Mouse (Mus musculus) thymus, adult 2 months (tissue): ENCODE data around the gene Adamts4. TPM values are rescaled to one million over a fixed set of nuclear protein-coding genes. Genes with fewer than 3 reads are reported as not detected.

Experiments
- DNase-seq: peaks from one replicate; pipeline ENCODE4 v3.0.0; 2021
- H3K27ac ChIP-seq: fragments of 200-500 bp; 2 replicates; pipeline ENCODE4 v1.5.1; 2012; ENCODE audit warnings: low read length, control low read depth; ENCODE audit not compliant: control insufficient read depth, insufficient read depth
- H3K27me3 ChIP-seq: fragments of 200-500 bp; 2 replicates; pipeline ENCODE4 v1.6.1; 2012; ENCODE audit warnings: mild to moderate bottlenecking, low read length, moderate library complexity, mixed read lengths; ENCODE audit not compliant: control insufficient read depth, insufficient read depth
- H3K36me3 ChIP-seq: fragments of 200-500 bp; 2 replicates; pipeline ENCODE4 v1.6.1; 2012; ENCODE audit warnings: mild to moderate bottlenecking, low read length, moderate library complexity; ENCODE audit not compliant: control insufficient read depth, insufficient read depth
- H3K4me1 ChIP-seq: fragments of 200-500 bp; replicated peaks from 2 replicates; pipeline ENCODE4 v1.6.1; 2012; ENCODE audit warnings: low read length; ENCODE audit not compliant: control insufficient read depth, insufficient read depth
- H3K4me3 ChIP-seq: fragments of 200-500 bp; 2 replicates; pipeline ENCODE4 v1.5.1; 2012; ENCODE audit warnings: mild to moderate bottlenecking, low read length, control low read depth, moderate library complexity; ENCODE audit not compliant: control insufficient read depth, insufficient read depth
- CTCF ChIP-seq: fragments of 200-500 bp; IDR thresholded peaks from 2 replicates; pipeline ENCODE4 v1.5.1; 2012; ENCODE audit warnings: mild to moderate bottlenecking, control low read depth, low read length, moderate library complexity, borderline replicate concordance; ENCODE audit not compliant: control insufficient read depth, poor library complexity, insufficient read depth; ENCODE audit errors: extremely low read depth
- POLR2A ChIP-seq: fragments of 200-500 bp; IDR thresholded peaks from 2 replicates; pipeline ENCODE4 v1.6.1; 2012; ENCODE audit warnings: mild to moderate bottlenecking, low read length, control low read depth, moderate library complexity; ENCODE audit not compliant: control insufficient read depth, poor library complexity, insufficient read depth; ENCODE audit errors: extremely low read depth
- WGBS: fragments of 180-500 bp; shearing (Covaris S2); methylation state at CpG from one replicate; pipeline ENCODE4 v1.1.7; 2018; 5-methylcytosine and 5-hydroxymethylcytosine counted together
- polyA plus RNA-seq: library from polyadenylated mRNA; depleted of rRNA; stranded (reverse); fragments of >200 nt; gene quantifications from 2 replicates; pipeline ENCODE4 v1.2.3, GENCODE M21; 2012

Adamts4 gene
- polyA plus RNA-seq, 1 experiment: 0.90 TPM

DNA sequence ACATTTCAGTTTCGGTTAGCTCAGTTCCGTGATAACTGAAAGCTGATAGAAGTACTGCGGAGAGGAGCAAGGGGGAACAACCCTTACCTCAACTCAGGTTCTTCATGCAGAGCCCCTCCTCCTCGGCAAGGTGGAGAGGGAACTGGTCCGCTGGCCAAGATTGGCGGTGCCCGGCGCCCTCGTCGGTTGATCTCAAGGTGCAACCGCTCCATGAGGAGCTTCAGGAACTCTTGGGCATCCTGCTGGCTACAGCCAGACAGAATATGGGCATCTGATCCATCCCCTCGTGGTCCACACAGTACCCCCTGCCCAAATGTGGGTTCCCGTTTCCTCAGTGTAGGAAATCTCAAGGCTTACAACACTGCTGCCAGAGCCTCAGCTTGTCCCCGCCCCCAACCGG is 34.3 kb downstream of the Adamts4 start:
- Histone ChIP-seq H3K4me3 (no peak overlapping the region), H3K27ac (no peak overlapping the region), H3K4me1 (peaks cover 21% of the 10 kb centered on the region), H3K36me3 (peaks cover 8% of the 10 kb centered on the region), H3K27me3 (no peaks in the 10 kb centered on the region)
- DNase-seq: no peak
- TF ChIP-seq POLR2A: no peak
- TF ChIP-seq CTCF: no peak
- WGBS: 90% methylated on average over 15 of the region's 15 CpGs

DNA sequence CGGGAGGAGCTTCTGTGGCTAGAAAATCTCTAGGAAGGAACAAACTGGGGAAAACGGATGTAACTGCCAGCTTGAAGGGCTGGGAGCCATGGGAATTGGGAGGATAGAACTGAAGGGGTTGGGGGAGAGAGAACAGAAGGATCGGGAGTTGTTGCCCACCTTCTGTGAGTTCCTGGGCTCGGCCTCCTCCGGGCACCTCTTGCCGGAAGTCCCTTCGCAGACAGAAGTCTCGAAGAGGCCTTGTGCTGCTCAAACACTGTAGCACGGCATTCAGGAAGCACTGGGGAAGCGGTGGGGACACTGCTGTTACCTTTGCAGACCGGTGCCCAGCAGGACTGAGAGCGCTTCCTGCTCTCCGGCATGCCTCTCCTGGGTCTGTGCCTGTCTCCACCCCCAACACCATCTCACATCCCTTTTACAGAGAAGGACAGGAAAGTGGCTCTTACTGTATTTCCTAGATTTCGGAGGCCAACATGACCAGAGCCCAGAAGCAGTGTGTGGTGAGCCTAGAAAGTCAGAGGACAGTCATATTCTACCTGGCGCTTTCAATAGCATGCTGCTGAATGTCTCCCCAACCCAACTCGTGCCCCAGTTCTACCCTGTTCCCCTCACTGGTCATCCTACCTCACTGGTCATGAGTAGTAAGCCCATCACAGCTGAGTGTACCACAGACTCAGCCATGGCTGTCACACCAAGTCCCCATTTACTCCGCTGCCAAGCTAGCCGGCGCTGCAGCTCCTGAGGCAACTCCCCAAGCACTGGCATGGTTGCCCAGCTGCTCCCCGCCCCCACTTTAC is 35.1 kb downstream of the Adamts4 start:
- no peak for DNase-seq
- Histone ChIP-seq H3K4me1 (peaks cover 14% of the 10 kb centered on the region), H3K36me3 (peaks cover 8% of the 10 kb centered on the region), H3K27ac (no peak overlapping the region), H3K4me3 (no peak overlapping the region), H3K27me3 (no peaks in the 10 kb centered on the region)
- WGBS: 84% methylated on average over 20 of the region's 20 CpGs
- TF ChIP-seq CTCF (no peak), POLR2A (no peak)

DNA sequence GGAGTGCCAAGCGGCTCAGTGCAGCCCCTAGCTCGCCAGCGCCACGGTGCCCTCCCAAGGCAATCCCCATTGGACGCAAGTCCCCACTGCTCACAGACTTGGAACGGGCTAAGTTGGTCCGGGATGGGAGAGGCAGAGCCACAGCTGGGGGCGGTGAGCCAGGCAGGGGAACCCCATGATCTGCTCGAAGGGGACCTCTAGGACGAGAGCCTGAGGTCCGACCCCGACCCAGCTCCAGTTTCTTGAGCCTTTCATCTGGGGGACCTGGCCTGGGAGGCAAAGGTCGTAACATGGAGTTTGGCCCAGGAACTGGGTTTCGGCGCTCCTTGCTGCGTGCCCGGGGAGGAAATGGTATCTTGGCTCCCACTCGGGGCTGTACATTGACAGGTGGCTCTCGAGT is 36.3 kb downstream of the Adamts4 start:
- Histone ChIP-seq H3K27ac (no peak overlapping the region), H3K4me1 (peaks cover 12% of the 10 kb centered on the region), H3K27me3 (no peaks in the 10 kb centered on the region), H3K4me3 (no peak overlapping the region), H3K36me3 (peaks cover 8% of the 10 kb centered on the region)
- TF ChIP-seq POLR2A: no peak
- no peak for DNase-seq
- 96% methylated on average over 19 of the region's 19 CpGs for WGBS

DNA sequence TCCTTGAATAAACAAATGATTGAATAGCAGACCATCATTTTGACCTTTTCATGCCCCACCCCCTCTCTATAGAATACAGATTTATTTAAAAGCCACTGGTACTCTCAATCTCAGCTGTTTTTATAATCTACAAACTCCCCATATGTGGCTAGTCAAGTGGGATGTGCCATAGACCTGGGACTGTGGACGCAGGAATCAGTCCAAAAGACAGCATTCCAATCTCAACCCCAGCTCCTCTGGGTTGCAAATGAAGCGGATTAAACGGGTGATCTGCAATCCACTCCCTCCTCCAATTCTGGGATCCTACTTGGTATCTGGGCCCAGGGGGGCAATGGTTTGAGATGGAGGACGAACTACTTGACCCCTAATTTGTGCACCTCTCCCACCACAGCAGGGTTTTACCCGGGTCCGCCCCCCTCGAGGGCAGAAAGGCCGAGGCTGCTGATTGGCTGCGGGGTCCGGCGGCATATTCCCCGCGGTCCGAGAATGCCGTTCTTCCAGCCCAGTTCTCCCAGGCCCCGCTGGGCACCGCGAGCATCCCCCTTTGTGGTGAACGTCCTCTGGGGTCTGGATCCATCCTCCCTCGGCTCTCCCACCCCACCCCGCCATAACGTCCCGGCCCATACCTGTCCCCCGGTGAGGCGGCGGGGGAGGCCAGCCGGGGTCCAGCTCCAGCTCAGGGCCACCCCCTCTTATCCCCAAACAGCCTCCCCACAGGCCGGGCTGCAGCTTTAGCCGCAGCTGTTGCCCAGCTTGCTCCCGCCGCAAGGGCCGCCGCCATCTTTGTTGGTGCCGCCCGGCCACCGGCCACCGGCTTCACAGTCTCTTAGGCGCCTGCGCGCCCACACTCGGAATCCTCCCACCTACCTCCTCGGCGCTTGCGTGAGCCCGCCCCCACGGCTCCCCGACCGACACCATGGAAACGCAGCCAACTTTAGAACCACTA is 37.2 kb downstream of the Adamts4 start, which contains the start of gene Usp21:
Gene Usp21, minus strand, starts transcription at position 856 of the 946 bp plus-strand sequence.
- Histone ChIP-seq H3K36me3 (peaks cover 8% of the 10 kb centered on the region), H3K27ac (no peak within 1 kb of the TSS), H3K27me3 (no peaks in the 10 kb centered on the region), H3K4me1 (peaks cover 8% of the 10 kb centered on the region), H3K4me3 (peak within 1 kb of the TSS; percentile 94)
- 2% methylated on average over 49 of the region's 49 CpGs for WGBS
- TF ChIP-seq POLR2A (peak; percentile 76), CTCF (0 out of 2 replicates have a peak, but pooled peaks have one; percentile 24)
- DNase-seq: peak; percentile 92

DNA sequence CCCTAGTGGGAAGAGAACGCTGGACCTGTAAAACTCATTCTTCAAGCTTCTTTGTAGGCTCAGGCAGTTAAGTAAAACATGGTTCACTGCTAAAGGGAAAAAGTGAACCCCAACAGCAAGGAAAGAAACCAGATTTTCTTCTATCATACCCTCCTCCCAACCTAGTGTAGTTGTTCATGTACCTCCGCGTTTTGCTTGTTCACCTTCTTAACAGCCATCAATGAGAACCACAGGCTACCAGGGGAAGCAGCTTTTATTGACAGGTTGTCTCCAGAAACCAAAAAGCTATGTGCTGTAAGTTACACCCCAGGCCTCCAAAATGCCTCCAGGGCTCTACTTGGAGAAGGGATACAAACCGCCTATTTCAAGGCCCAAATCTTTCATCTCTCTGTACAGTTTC is 38.1 kb downstream of the Adamts4 start:
- Histone ChIP-seq H3K36me3 (peaks cover 8% of the 10 kb centered on the region), H3K27ac (no peak overlapping the region), H3K4me3 (no peak overlapping the region), H3K4me1 (peaks cover 8% of the 10 kb centered on the region), H3K27me3 (no peaks in the 10 kb centered on the region)
- WGBS: 73% methylated on average over 4 of the region's 4 CpGs
- no peak for TF ChIP-seq POLR2A
- TF ChIP-seq CTCF: no peak
- no peak for DNase-seq

GRCm38 (mm10) chr1:171293351-171293750 is 43.1 kb downstream of the Adamts4 start:
- H3K27me3 ChIP-seq: no peaks in the 10 kb centered on the region
- H3K27ac ChIP-seq: no peak overlapping the region
- no peak for TF ChIP-seq CTCF
- no peak for TF ChIP-seq POLR2A
- peaks cover 2% of the 10 kb centered on the region; the same call in 1 of the 2 replicates for H3K4me1 ChIP-seq
- H3K4me3 ChIP-seq: no peak overlapping the region
- WGBS: 82% methylated on average over 3 of the region's 3 CpGs
- H3K36me3 ChIP-seq: peaks cover 8% of the 10 kb centered on the region
- no peak for DNase-seq
